Mouse (Mus musculus) heart, embryonic 15.5 days (tissue): Measurements from ENCODE around the gene Sh3kbp1. TPM values are rescaled to one million over a fixed set of nuclear protein-coding genes. Genes with fewer than 3 reads are reported as not detected.

Experiments used
- ATAC-seq: fragments of 200-750 bp; cut with Nextera tagmentation; replicated peaks from 2 replicates; pipeline ENCODE4 v1.8.0; 2017; ENCODE audit warnings: low read depth, moderate TSS enrichment; ENCODE audit not compliant: insufficient number of reproducible peaks, insufficient read depth, low FRiP score
- H3K27ac ChIP-seq: fragments of 300-500 bp; sonication (generic); 2 replicates; pipeline ENCODE4 v1.5.1; 2015; ENCODE audit warnings: mild to moderate bottlenecking, inconsistent platforms
- H3K27me3 ChIP-seq: fragments of 300-500 bp; sonication (generic); 2 replicates; pipeline ENCODE4 v1.6.1; 2015; ENCODE audit warnings: inconsistent platforms
- H3K36me3 ChIP-seq: fragments of 300-500 bp; sonication (generic); 2 replicates; pipeline ENCODE4 v1.6.1; 2015; ENCODE audit warnings: mild to moderate bottlenecking, inconsistent platforms
- H3K4me1 ChIP-seq: fragments of 300-500 bp; sonication (generic); replicated peaks from 2 replicates; pipeline ENCODE4 v1.6.1; 2015; ENCODE audit warnings: inconsistent platforms
- H3K4me2 ChIP-seq: fragments of 300-500 bp; sonication (generic); 2 replicates; pipeline ENCODE4 v1.6.1; 2015; ENCODE audit warnings: inconsistent platforms, mild to moderate bottlenecking, moderate library complexity
- H3K4me3 ChIP-seq: fragments of 300-500 bp; sonication (generic); 2 replicates; pipeline ENCODE4 v1.5.1; 2015; ENCODE audit warnings: mild to moderate bottlenecking, inconsistent platforms
- H3K9ac ChIP-seq: fragments of 300-500 bp; sonication (generic); 2 replicates; pipeline ENCODE4 v1.6.1; 2015; ENCODE audit warnings: mild to moderate bottlenecking, inconsistent platforms
- H3K9me3 ChIP-seq: fragments of 300-500 bp; sonication (generic); replicated peaks from 2 replicates; pipeline ENCODE4 v1.6.1; 2016; ENCODE audit warnings: inconsistent platforms
- WGBS: fragments of 180-500 bp; shearing (Covaris S2); methylation state at CpG from one replicate; pipeline ENCODE4 v1.1.7; 2015; ENCODE audit warnings: mixed read lengths; 5-methylcytosine and 5-hydroxymethylcytosine counted together
- polyA plus RNA-seq: library from polyadenylated mRNA; unstranded; fragments of >200 nt; fragmentation: Nextera tagmentation; extraction: Ambion mirVana; gene quantifications from 2 replicates; pipeline ENCODE4 v1.2.1, GENCODE M21; 2015

Sh3kbp1 gene
- polyA plus RNA-seq, 1 experiment from 2014 or later: 154 TPM

- no peak for ATAC-seq
- WGBS: 35% methylated on average over 3 of the region's 3 CpGs
- H3K4me2 ChIP-seq: no peak overlapping the region
- H3K4me1 ChIP-seq: 0 out of 2 replicates have a peak, but pooled peaks cover 2% of the 10 kb centered on the region
- H3K9ac ChIP-seq: no peak overlapping the region
- H3K4me3 ChIP-seq: no peak overlapping the region
- no peaks in the 10 kb centered on the region for H3K27me3 ChIP-seq
- H3K36me3 ChIP-seq: no peaks in the 10 kb centered on the region
- peak overlapping the region; percentile 86 for H3K27ac ChIP-seq
- no peaks in the 10 kb centered on the region for H3K9me3 ChIP-seq
Observed at GRCm38 (mm10) chrX:159928834-159929233, 301.8 kb downstream of the Sh3kbp1 start.

- H3K9ac ChIP-seq: no peak overlapping the region
- no peak for ATAC-seq
- H3K4me1 ChIP-seq: 0 out of 2 replicates have a peak, but pooled peaks cover 2% of the 10 kb centered on the region
Observed at GRCm38 (mm10) chrX:159932027-159932426, 305.0 kb downstream of the Sh3kbp1 start.

GRCm38 (mm10) chrX:159942569-159942968 is 315.5 kb downstream of the Sh3kbp1 start:
- no peaks in the 10 kb centered on the region for H3K36me3 ChIP-seq
- H3K27me3 ChIP-seq: no peaks in the 10 kb centered on the region
- H3K9me3 ChIP-seq: no peaks in the 10 kb centered on the region
- peak; percentile 90 for ATAC-seq
- H3K4me3 ChIP-seq: peak overlapping the region; percentile 26
- peak overlapping the region; percentile 85 for H3K27ac ChIP-seq
- peak overlapping the region; percentile 41 for H3K4me2 ChIP-seq
- 43% methylated on average over 2 of the region's 2 CpGs for WGBS
- H3K4me1 ChIP-seq: no peaks in the 10 kb centered on the region
- no peak overlapping the region; the same call in 1 of the 2 replicates for H3K9ac ChIP-seq

More at GRCm38 (mm10) chrX:159932027-159932426, 305.0 kb downstream of the Sh3kbp1 start:
- 97% methylated on average over 1 of the region's 1 CpGs for WGBS
- Histone ChIP-seq H3K36me3 (no peaks in the 10 kb centered on the region), H3K27ac (no peak overlapping the region), H3K27me3 (no peaks in the 10 kb centered on the region), H3K9me3 (no peaks in the 10 kb centered on the region), H3K4me2 (no peak overlapping the region), H3K4me3 (no peak overlapping the region)

GRCm38 (mm10) chrX:159943586-159943985 is 316.5 kb downstream of the Sh3kbp1 start:
- Histone ChIP-seq H3K36me3 (no peaks in the 10 kb centered on the region), H3K4me3 (peak overlapping the region; percentile 26), H3K9me3 (no peaks in the 10 kb centered on the region), H3K9ac (peak overlapping the region; percentile 10; the same call in 1 of the 2 replicates), H3K27ac (peak overlapping the region; percentile 85), H3K4me1 (no peaks in the 10 kb centered on the region), H3K4me2 (peak overlapping the region; percentile 41), H3K27me3 (no peaks in the 10 kb centered on the region)
- 57% methylated on average over 1 of the region's 1 CpGs for WGBS
- no peak for ATAC-seq

GRCm38 (mm10) chrX:159953546-159954429 is 326.7 kb downstream of the Sh3kbp1 start:
- no peaks in the 10 kb centered on the region for H3K36me3 ChIP-seq
- no peak overlapping the region for H3K4me3 ChIP-seq
- WGBS: 69% methylated on average over 7 of the region's 7 CpGs
- H3K4me2 ChIP-seq: no peak overlapping the region
- H3K9me3 ChIP-seq: no peaks in the 10 kb centered on the region
- peaks cover 33% of the 10 kb centered on the region for H3K4me1 ChIP-seq
- no peak for ATAC-seq
- no peak overlapping the region for H3K9ac ChIP-seq
- no peak overlapping the region for H3K27ac ChIP-seq
- H3K27me3 ChIP-seq: no peaks in the 10 kb centered on the region

GRCm38 (mm10) chrX:159954430-159954779 is 327.3 kb downstream of the Sh3kbp1 start:
- no peak overlapping the region for H3K4me3 ChIP-seq
- H3K4me2 ChIP-seq: no peak overlapping the region
- no peaks in the 10 kb centered on the region for H3K9me3 ChIP-seq
- ATAC-seq: no peak
- H3K36me3 ChIP-seq: no peaks in the 10 kb centered on the region
- H3K27ac ChIP-seq: no peak overlapping the region
- peaks cover 33% of the 10 kb centered on the region for H3K4me1 ChIP-seq
- no peak overlapping the region for H3K9ac ChIP-seq
- H3K27me3 ChIP-seq: no peaks in the 10 kb centered on the region
- WGBS: 46% methylated on average over 4 of the region's 4 CpGs

GRCm38 (mm10) chrX:159955433-159955832 is 328.4 kb downstream of the Sh3kbp1 start:
- H3K4me2 ChIP-seq: no peak overlapping the region
- H3K27ac ChIP-seq: peak overlapping the region; percentile 16; the same call in 1 of the 2 replicates
- WGBS: 54% methylated on average over 6 of the region's 6 CpGs
- H3K36me3 ChIP-seq: no peaks in the 10 kb centered on the region
- no peaks in the 10 kb centered on the region for H3K27me3 ChIP-seq
- no peak overlapping the region for H3K9ac ChIP-seq
- H3K4me3 ChIP-seq: no peak overlapping the region
- no peaks in the 10 kb centered on the region for H3K9me3 ChIP-seq
- H3K4me1 ChIP-seq: peaks cover 33% of the 10 kb centered on the region
- no peak for ATAC-seq

- Histone ChIP-seq H3K27ac (no peak overlapping the region), H3K4me1 (no peaks in the 10 kb centered on the region), H3K9me3 (no peaks in the 10 kb centered on the region), H3K27me3 (no peaks in the 10 kb centered on the region), H3K9ac (no peak overlapping the region), H3K4me2 (no peak overlapping the region), H3K4me3 (no peak overlapping the region), H3K36me3 (peaks cover 3% of the 10 kb centered on the region; the same call in 1 of the 2 replicates)
- WGBS: 58% methylated on average over 2 of the region's 2 CpGs
- no peak for ATAC-seq
Observed at GRCm38 (mm10) chrX:159961385-159961784, 334.3 kb downstream of the Sh3kbp1 start.

- 26% methylated on average over 4 of the region's 4 CpGs for WGBS
- H3K4me1 ChIP-seq: no peaks in the 10 kb centered on the region
- ATAC-seq: no peak
- no peak overlapping the region for H3K27ac ChIP-seq
- no peaks in the 10 kb centered on the region for H3K9me3 ChIP-seq
- H3K36me3 ChIP-seq: peaks cover 5% of the 10 kb centered on the region; the same call in 1 of the 2 replicates
- H3K27me3 ChIP-seq: no peaks in the 10 kb centered on the region
- no peak overlapping the region for H3K4me2 ChIP-seq
- no peak overlapping the region for H3K9ac ChIP-seq
- no peak overlapping the region for H3K4me3 ChIP-seq
Observed at GRCm38 (mm10) chrX:159963273-159963672, 336.2 kb downstream of the Sh3kbp1 start.

GRCm38 (mm10) chrX:159963925-159964324 is 336.9 kb downstream of the Sh3kbp1 start:
- no peak overlapping the region for H3K4me3 ChIP-seq
- ATAC-seq: no peak
- H3K27ac ChIP-seq: no peak overlapping the region
- no peaks in the 10 kb centered on the region for H3K4me1 ChIP-seq
- peaks cover 5% of the 10 kb centered on the region; the same call in 1 of the 2 replicates for H3K36me3 ChIP-seq
- no peaks in the 10 kb centered on the region for H3K27me3 ChIP-seq
- H3K9me3 ChIP-seq: no peaks in the 10 kb centered on the region
- 84% methylated on average over 9 of the region's 9 CpGs for WGBS
- no peak overlapping the region for H3K4me2 ChIP-seq
- no peak overlapping the region for H3K9ac ChIP-seq

GRCm38 (mm10) chrX:159969025-159969424 is 342.0 kb downstream of the Sh3kbp1 start:
- H3K27ac ChIP-seq: no peak overlapping the region
- H3K9ac ChIP-seq: no peak overlapping the region
- 86% methylated on average over 2 of the region's 2 CpGs for WGBS
- H3K9me3 ChIP-seq: no peaks in the 10 kb centered on the region
- ATAC-seq: no peak
- H3K4me3 ChIP-seq: no peak overlapping the region
- no peaks in the 10 kb centered on the region for H3K27me3 ChIP-seq
- H3K36me3 ChIP-seq: peaks cover 5% of the 10 kb centered on the region; the same call in 1 of the 2 replicates
- H3K4me2 ChIP-seq: no peak overlapping the region
- H3K4me1 ChIP-seq: no peaks in the 10 kb centered on the region
